Mouse (Mus musculus): ENCODE measurements around the gene Cacng6. TPM values are rescaled to one million over a fixed set of nuclear protein-coding genes. Genes with fewer than 3 reads are reported as not detected.
A peak's percentile ranks its signal among the peaks of the same experiment; 100 is the strongest.
"Not testable (repeated sequence)": the region's sequence is repeated elsewhere in the genome, so short reads cannot be mapped to it uniquely, and the experiment has no call there.

Gene Cacng6
- polyA plus RNA-seq, 1 experiment from 2014 or later, result 0.44 TPM

DNA sequence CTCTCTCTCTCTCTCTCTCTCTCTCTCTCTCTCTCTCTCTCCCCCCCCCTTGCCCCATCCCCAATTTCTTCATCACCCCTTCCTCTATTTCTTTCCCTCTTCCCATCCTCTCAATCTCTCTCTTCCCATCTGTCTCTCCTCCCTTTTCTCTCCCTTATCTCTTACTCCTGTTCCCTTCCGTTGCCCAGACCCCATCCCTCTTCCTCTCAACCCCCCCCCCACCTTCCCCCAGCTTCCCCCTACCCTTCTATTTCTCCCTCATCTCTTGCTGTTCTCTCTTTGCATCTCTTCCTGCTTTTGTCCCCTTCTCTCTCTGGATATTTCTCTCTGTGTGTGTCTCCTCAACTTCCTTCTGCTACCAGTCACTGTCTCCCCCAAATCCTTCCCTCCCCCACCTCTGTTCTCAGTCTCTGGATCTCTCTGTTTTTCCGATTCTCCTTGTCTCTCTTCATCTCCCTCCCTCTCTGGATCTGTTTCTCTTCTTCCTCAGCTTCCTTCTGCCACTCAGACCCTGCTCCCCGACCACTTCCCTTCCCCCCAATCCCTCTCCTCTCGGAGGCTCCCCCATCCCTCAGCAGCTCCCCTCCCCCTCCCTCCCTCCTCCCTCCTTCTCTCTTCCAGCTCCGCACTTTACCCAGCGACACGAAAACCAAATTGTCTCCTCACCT is 33.4 kb upstream of the Cacng6 start, which contains the start of gene Cacng8:
Gene Cacng8 (plus strand): TSS at position 271 of the 668 bp plus-strand sequence.
- Histone ChIP-seq H3K4me3 (ENCODE audit: low read depth, low read length) (peak within 1 kb of the TSS; percentile 26), H3K9ac (ENCODE audit: low read length) (peak within 1 kb of the TSS; percentile 60), H3K4me1 (replicated peaks; ENCODE audit: control insufficient read depth, insufficient read depth, low read length) (peaks cover 4% of the 10 kb centered on the region; the same call in 1 of the 2 replicates), H3K27me3 (ENCODE audit: control insufficient read depth, insufficient read depth, low read length) (no peaks in the 10 kb centered on the region), H3K4me2 (ENCODE audit: low read depth, low read length, severe bottlenecking) (peak within 1 kb of the TSS; percentile 53), H3K36me3 (ENCODE audit: control insufficient read depth, insufficient read depth, low read length) (no peaks in the 10 kb centered on the region; the same call in 1 of the 2 replicates), H3K9me3 (ENCODE audit: control insufficient read depth, low read length) (no peaks in the 10 kb centered on the region), H3K27ac (ENCODE audit: low read depth, low read length) (peak within 1 kb of the TSS; percentile 46)
- WGBS, result 0% methylated on average over 7 of the region's 7 CpGs
- DNase-seq (ENCODE audit: low spot score) (peak; percentile 71), ATAC-seq (replicated peaks; ENCODE audit: low FRiP score) (peak; percentile 40)

DNA sequence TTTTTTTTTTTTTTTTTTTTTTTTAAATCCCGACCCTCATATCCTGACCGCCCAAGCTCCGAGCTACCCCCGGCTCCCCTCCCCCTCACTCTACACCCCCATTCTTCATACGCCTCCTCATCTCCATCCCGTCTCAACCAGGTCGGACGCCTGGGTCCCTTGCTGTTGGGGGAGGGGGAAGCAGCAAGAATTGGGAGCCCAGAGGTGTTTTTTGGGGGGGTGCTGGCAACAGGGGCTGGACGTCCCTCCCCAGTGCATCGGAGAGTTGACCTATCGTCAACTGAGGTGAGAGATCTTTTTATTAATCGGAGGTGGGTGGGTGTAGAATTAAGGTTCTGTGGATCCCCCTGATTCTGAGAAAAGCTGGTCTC is 32.9 kb upstream of the Cacng6 start:
- DNase-seq (ENCODE audit: low spot score), result no peak
- H3K27ac ChIP-seq (ENCODE audit: low read depth, low read length), result peak overlapping the region; percentile 19; the same call in 1 of the 2 replicates

DNA sequence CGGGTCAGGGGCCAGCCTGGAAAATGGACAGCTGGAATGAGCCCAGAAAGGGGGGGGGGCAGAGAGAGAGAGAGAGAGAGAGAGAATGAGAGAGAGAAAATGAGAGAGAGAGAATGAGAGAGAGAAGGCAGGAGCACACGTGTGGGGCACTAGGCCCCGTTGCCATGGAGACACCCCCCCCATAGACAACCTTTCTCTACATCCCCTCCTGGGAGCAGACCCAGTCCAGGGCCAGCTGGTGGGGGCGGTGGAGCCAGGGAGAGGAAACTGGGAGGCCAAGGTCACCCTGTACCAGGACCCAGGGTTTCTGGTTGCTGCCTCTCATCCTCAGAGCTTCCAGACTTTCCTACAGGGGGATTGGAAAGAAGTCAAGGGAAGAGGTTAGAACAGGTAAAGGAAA is 32.2 kb upstream of the Cacng6 start:
- no peaks in the 10 kb centered on the region for H3K9me3 ChIP-seq (ENCODE audit: control insufficient read depth, low read length)
- ATAC-seq (replicated peaks; ENCODE audit: low FRiP score) (peak; percentile 52), DNase-seq (ENCODE audit: low spot score) (peak; percentile 63)
- peak overlapping the region; percentile 53 for H3K4me2 ChIP-seq (ENCODE audit: low read depth, low read length, severe bottlenecking)
- 10% methylated on average over 4 of the region's 4 CpGs for WGBS
- no peak overlapping the region for H3K27ac ChIP-seq (ENCODE audit: low read depth, low read length)
- peaks cover 4% of the 10 kb centered on the region; the same call in 1 of the 2 replicates for H3K4me1 ChIP-seq (replicated peaks; ENCODE audit: control insufficient read depth, insufficient read depth, low read length)
- H3K27me3 ChIP-seq (ENCODE audit: control insufficient read depth, insufficient read depth, low read length), result no peaks in the 10 kb centered on the region
- 0 out of 2 replicates have a peak overlapping the region, but pooled peaks have one; percentile 1 for H3K9ac ChIP-seq (ENCODE audit: low read length)
- no peaks in the 10 kb centered on the region; the same call in 1 of the 2 replicates for H3K36me3 ChIP-seq (ENCODE audit: control insufficient read depth, insufficient read depth, low read length)
- peak overlapping the region; percentile 26; the same call in 1 of the 2 replicates for H3K4me3 ChIP-seq (ENCODE audit: low read depth, low read length)

More for the DNA sequence above, 32.9 kb upstream of the Cacng6 start:
- peak overlapping the region; percentile 60 for H3K9ac ChIP-seq (ENCODE audit: low read length)
- H3K36me3 ChIP-seq (ENCODE audit: control insufficient read depth, insufficient read depth, low read length), result no peaks in the 10 kb centered on the region; the same call in 1 of the 2 replicates
- 2% methylated on average over 12 of the region's 12 CpGs for WGBS
- H3K9me3 ChIP-seq (ENCODE audit: control insufficient read depth, low read length), result no peaks in the 10 kb centered on the region
- peak; percentile 47 for ATAC-seq (replicated peaks; ENCODE audit: low FRiP score)
- H3K27me3 ChIP-seq (ENCODE audit: control insufficient read depth, insufficient read depth, low read length), result no peaks in the 10 kb centered on the region
- peak overlapping the region; percentile 53 for H3K4me2 ChIP-seq (ENCODE audit: low read depth, low read length, severe bottlenecking)
- H3K4me3 ChIP-seq (ENCODE audit: low read depth, low read length), result peak overlapping the region; percentile 26
- peaks cover 4% of the 10 kb centered on the region; the same call in 1 of the 2 replicates for H3K4me1 ChIP-seq (replicated peaks; ENCODE audit: control insufficient read depth, insufficient read depth, low read length)

DNA sequence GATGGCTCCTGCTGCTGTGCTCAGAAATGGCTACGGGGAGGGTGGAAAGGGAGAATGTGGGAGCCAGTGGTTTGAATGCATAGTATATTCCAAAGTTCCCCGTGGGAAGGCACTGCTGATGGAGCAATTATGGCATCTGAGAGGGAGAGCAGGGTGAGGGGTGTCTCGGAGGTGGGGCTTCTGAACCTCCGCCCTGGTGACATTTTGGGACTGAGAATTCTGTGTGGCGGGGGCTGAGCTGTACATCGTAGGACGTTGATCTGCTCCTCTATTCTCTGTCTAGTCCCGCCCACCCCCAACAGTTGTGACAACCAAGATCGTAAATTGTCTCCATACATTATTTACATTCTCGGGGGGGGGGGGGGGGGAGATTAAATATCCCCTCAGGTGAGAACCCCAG is 26.6 kb upstream of the Cacng6 start:
- H3K4me3 ChIP-seq (ENCODE audit: low read depth, low read length), result no peak overlapping the region
- no peaks in the 10 kb centered on the region for H3K9me3 ChIP-seq (ENCODE audit: control insufficient read depth, low read length)
- no peaks in the 10 kb centered on the region for H3K4me1 ChIP-seq (replicated peaks; ENCODE audit: control insufficient read depth, insufficient read depth, low read length)
- no peak for ATAC-seq (replicated peaks; ENCODE audit: low FRiP score)
- no peak overlapping the region for H3K4me2 ChIP-seq (ENCODE audit: low read depth, low read length, severe bottlenecking)
- H3K9ac ChIP-seq (ENCODE audit: low read length), result no peak overlapping the region
- H3K27me3 ChIP-seq (ENCODE audit: control insufficient read depth, insufficient read depth, low read length), result no peaks in the 10 kb centered on the region
- WGBS, result 71% methylated on average over 10 of the region's 10 CpGs
- no peak overlapping the region for H3K27ac ChIP-seq (ENCODE audit: low read depth, low read length)
- no peak for DNase-seq (ENCODE audit: low spot score)
- no peaks in the 10 kb centered on the region; the same call in 1 of the 2 replicates for H3K36me3 ChIP-seq (ENCODE audit: control insufficient read depth, insufficient read depth, low read length)

DNA sequence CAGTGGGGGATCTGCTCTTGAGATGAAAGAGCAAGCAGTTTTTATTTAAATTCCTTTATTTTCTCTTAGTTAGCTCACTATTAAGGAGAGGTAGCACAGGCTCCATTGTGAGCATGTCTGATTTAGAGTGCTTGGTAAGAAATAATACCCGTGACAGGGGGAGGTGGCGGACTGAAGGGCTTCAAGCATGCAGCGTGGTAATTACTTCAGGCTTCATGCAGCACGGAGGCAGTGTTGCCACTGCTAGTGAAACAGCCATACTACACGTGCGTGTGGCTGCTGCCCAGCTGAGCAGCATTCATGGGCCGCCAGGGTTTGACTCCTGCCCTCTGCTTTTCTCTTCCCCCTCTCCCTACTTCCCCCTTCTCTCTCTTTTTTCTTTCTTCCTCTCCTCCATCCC is 26.2 kb upstream of the Cacng6 start:
- Histone ChIP-seq H3K36me3 (ENCODE audit: control insufficient read depth, insufficient read depth, low read length) (no peaks in the 10 kb centered on the region; the same call in 1 of the 2 replicates), H3K4me3 (ENCODE audit: low read depth, low read length) (no peak overlapping the region), H3K9me3 (ENCODE audit: control insufficient read depth, low read length) (no peaks in the 10 kb centered on the region), H3K4me1 (replicated peaks; ENCODE audit: control insufficient read depth, insufficient read depth, low read length) (no peaks in the 10 kb centered on the region), H3K9ac (ENCODE audit: low read length) (no peak overlapping the region), H3K27me3 (ENCODE audit: control insufficient read depth, insufficient read depth, low read length) (no peaks in the 10 kb centered on the region), H3K4me2 (ENCODE audit: low read depth, low read length, severe bottlenecking) (no peak overlapping the region), H3K27ac (ENCODE audit: low read depth, low read length) (no peak overlapping the region)
- peak; percentile 56 for ATAC-seq (replicated peaks; ENCODE audit: low FRiP score)
- 34% methylated on average over 7 of the region's 7 CpGs for WGBS
- no peak for DNase-seq (ENCODE audit: low spot score)

DNA sequence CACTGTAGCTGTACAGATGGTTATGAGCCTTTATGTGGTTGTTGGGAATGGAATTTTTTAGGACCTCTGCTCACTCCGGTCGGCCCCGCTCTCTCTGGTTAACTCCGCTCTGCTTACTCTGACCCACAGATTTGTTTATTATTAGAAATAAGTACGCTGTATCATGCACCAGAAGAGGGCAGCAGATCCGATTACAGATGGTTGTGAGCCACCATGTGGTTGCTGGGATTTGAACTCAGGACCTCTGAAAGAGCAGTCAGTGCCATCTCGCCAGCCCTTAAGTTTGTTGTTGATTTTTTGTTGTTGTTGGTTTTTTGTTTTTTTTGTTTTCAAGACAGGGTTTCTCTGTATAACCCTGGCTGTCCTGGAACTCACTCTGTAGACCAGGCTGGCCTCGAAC is 25.6 kb upstream of the Cacng6 start:
- H3K4me2 ChIP-seq (ENCODE audit: low read depth, low read length, severe bottlenecking); H3K9ac ChIP-seq (ENCODE audit: low read length); ATAC-seq (replicated peaks; ENCODE audit: low FRiP score); H3K4me1 ChIP-seq (replicated peaks; ENCODE audit: control insufficient read depth, insufficient read depth, low read length); H3K4me3 ChIP-seq (ENCODE audit: low read depth, low read length); H3K27ac ChIP-seq (ENCODE audit: low read depth, low read length); H3K9me3 ChIP-seq (ENCODE audit: control insufficient read depth, low read length); DNase-seq (ENCODE audit: low spot score); H3K36me3 ChIP-seq (ENCODE audit: control insufficient read depth, insufficient read depth, low read length); H3K27me3 ChIP-seq (ENCODE audit: control insufficient read depth, insufficient read depth, low read length): not testable (repeated sequence)
- WGBS, result 91% methylated on average over 8 of the region's 8 CpGs

DNA sequence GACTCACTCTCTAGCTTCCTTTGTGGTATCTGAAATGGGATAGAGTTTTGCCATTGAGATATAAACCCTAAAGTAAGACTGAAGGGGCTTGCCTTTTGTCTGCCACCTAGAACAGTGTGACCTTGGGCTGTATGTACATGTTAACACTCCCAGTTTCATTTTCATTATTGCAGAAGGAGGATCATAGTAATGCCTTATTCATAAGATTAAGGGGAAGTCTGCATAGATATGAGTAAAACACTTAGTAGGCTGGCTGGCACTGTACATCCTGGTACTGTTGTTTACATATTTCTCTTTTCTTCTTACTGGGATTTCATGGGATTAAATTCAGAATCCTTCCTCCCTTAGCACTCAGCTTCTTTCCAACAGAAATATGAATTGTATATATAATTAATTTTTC is 24.1 kb upstream of the Cacng6 start:
- Histone ChIP-seq H3K4me3 (ENCODE audit: low read depth, low read length) (no peak overlapping the region), H3K27me3 (ENCODE audit: control insufficient read depth, insufficient read depth, low read length) (no peaks in the 10 kb centered on the region), H3K4me2 (ENCODE audit: low read depth, low read length, severe bottlenecking) (no peak overlapping the region), H3K9ac (ENCODE audit: low read length) (no peak overlapping the region), H3K36me3 (ENCODE audit: control insufficient read depth, insufficient read depth, low read length) (no peaks in the 10 kb centered on the region), H3K9me3 (ENCODE audit: control insufficient read depth, low read length) (no peaks in the 10 kb centered on the region), H3K27ac (ENCODE audit: low read depth, low read length) (no peak overlapping the region), H3K4me1 (replicated peaks; ENCODE audit: control insufficient read depth, insufficient read depth, low read length) (no peaks in the 10 kb centered on the region)
- ATAC-seq (replicated peaks; ENCODE audit: low FRiP score) (no peak), DNase-seq (ENCODE audit: low spot score) (no peak)

DNA sequence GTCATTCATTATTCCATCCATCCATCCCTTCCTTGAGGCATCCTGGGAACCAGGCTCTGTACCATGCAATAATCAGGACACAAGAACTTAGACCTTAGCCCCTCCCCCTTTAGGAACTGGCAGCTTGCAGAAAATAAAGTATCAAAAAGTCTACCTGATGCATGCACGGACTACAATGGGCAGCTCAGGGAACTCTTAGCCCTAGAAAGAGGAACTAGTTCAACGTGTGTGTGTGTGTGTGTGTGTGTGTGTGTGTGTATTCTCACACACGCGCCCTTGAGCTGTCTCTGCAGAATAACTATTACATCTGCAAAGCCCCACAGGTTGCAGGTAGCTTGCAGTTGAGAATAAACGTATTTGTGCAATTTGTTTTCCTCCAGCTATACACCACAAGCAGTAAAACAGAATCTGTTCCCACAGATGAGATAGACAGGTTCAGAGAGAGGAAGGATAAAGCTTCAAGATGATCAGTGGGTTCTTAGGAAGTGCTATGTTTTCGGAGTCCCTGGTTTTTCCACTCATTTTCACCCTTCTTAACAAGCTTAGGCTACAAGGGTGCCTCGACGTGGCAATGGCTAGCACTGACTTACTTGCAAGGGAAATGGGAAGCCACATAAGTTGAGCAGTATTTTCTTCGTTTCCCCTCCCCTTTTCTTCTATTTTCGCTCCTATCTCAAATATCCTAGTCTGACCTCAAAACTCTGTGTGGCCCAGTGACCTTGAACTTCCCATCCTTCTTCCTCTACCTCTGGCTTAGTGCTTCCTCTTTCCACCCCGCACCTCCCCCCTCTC is 14.1 kb upstream of the Cacng6 start:
- no peak for ATAC-seq (replicated peaks; ENCODE audit: low FRiP score)

More for the DNA sequence above, 14.1 kb upstream of the Cacng6 start:
- H3K4me3 ChIP-seq (ENCODE audit: low read depth, low read length), result no peak overlapping the region
- no peak overlapping the region for H3K27ac ChIP-seq (ENCODE audit: low read depth, low read length)
- peaks cover 22% of the 10 kb centered on the region for H3K27me3 ChIP-seq (ENCODE audit: control insufficient read depth, insufficient read depth, low read length)
- no peak overlapping the region for H3K4me2 ChIP-seq (ENCODE audit: low read depth, low read length, severe bottlenecking)
- no peaks in the 10 kb centered on the region for H3K9me3 ChIP-seq (ENCODE audit: control insufficient read depth, low read length)
- no peaks in the 10 kb centered on the region for H3K36me3 ChIP-seq (ENCODE audit: control insufficient read depth, insufficient read depth, low read length)
- no peak overlapping the region for H3K9ac ChIP-seq (ENCODE audit: low read length)
- DNase-seq (ENCODE audit: low spot score), result no peak
- H3K4me1 ChIP-seq (replicated peaks; ENCODE audit: control insufficient read depth, insufficient read depth, low read length), result no peaks in the 10 kb centered on the region; the same call in 1 of the 2 replicates
- WGBS, result 69% methylated on average over 11 of the region's 11 CpGs

Measured in forebrain, embryonic 11.5 days (tissue).